Mouse (Mus musculus) testis, postnatal 14 days (tissue): ENCODE measurements around the gene Tesk1.
A peak's percentile ranks its signal among the peaks of the same experiment; 100 is the strongest.

Experiments
- DNase-seq: peaks from one replicate; pipeline ENCODE4 v3.0.0; 2021; ENCODE audit warnings: low spot score

The Tesk1 gene

GRCm38 (mm10) chr4:43419801-43420281 lies 21.9 kb upstream of the Tesk1 start:
- no peak for DNase-seq

- no peak for DNase-seq
Observed at GRCm38 (mm10) chr4:43420305-43420704, 21.4 kb upstream of the Tesk1 start.

- DNase-seq: no peak
Observed at GRCm38 (mm10) chr4:43421632-43422240, 20.0 kb upstream of the Tesk1 start.

- no peak for DNase-seq
Observed at GRCm38 (mm10) chr4:43423267-43423934, 18.3 kb upstream of the Tesk1 start.

GRCm38 (mm10) chr4:43424072-43424471 lies 17.7 kb upstream of the Tesk1 start:
- DNase-seq: no peak

- no peak for DNase-seq
Observed at GRCm38 (mm10) chr4:43425197-43425596, 16.5 kb upstream of the Tesk1 start.

- DNase-seq: no peak
Observed at GRCm38 (mm10) chr4:43425648-43426380, 15.9 kb upstream of the Tesk1 start.

GRCm38 (mm10) chr4:43426487-43426886 lies 15.3 kb upstream of the Tesk1 start:
- no peak for DNase-seq

GRCm38 (mm10) chr4:43427501-43428179 lies 14.1 kb upstream of the Tesk1 start:
- no peak for DNase-seq

GRCm38 (mm10) chr4:43428180-43428861 lies 13.4 kb upstream of the Tesk1 start:
- DNase-seq: no peak

- DNase-seq: no peak
Observed at GRCm38 (mm10) chr4:43428946-43429345, 12.8 kb upstream of the Tesk1 start, which contains the start of gene Fam166b. TSS of gene Fam166b (minus strand) at chr4:43429134.

GRCm38 (mm10) chr4:43431690-43432089 lies 10.0 kb upstream of the Tesk1 start:
- peak; percentile 75 for DNase-seq

- no peak for DNase-seq
Observed at GRCm38 (mm10) chr4:43432832-43433231, 8.9 kb upstream of the Tesk1 start.

GRCm38 (mm10) chr4:43442044-43442443 lies 305 bp downstream of the Tesk1 start:
- DNase-seq: peak; percentile 97

- peak; percentile 86 for DNase-seq
Observed at GRCm38 (mm10) chr4:43442456-43443361, 970 bp downstream of the Tesk1 start.

GRCm38 (mm10) chr4:43443511-43443910 lies 1.8 kb downstream of the Tesk1 start:
- peak; percentile 65 for DNase-seq

- peak; percentile 38 for DNase-seq
Observed at GRCm38 (mm10) chr4:43447251-43447650, 5.5 kb downstream of the Tesk1 start.

- no peak for DNase-seq
Observed at GRCm38 (mm10) chr4:43448554-43448953, 6.8 kb downstream of the Tesk1 start.

GRCm38 (mm10) chr4:43452315-43452714 lies 10.6 kb downstream of the Tesk1 start:
- DNase-seq: no peak

- no peak for DNase-seq
Observed at GRCm38 (mm10) chr4:43453413-43453812, 11.7 kb downstream of the Tesk1 start.
